Mouse (Mus musculus): ENCODE measurements around the gene Efemp2.
"Not testable (repeated sequence)": the region's sequence is repeated elsewhere in the genome, so short reads cannot be mapped to it uniquely, and the experiment has no call there.

Efemp2 gene

GRCm38 (mm10) chr19:5477004-5477667 lies 3.4 kb downstream of the Efemp2 start:
- DNase-seq (ENCODE audit: low spot score in 2 of 2), result peak; percentile 59 to 67

GRCm38 (mm10) chr19:5477668-5478300 lies 4.0 kb downstream of the Efemp2 start:
- DNase-seq (ENCODE audit: low spot score in 2 of 2), result no peak

GRCm38 (mm10) chr19:5480016-5480415 lies 6.3 kb downstream of the Efemp2 start:
- DNase-seq (ENCODE audit: low spot score in 2 of 2), result no peak

GRCm38 (mm10) chr19:5481398-5481797 lies 7.6 kb downstream of the Efemp2 start:
- DNase-seq (ENCODE audit: low spot score in 2 of 2), result no peak

GRCm38 (mm10) chr19:5483386-5484359 lies 9.9 kb downstream of the Efemp2 start:
- no peak for DNase-seq (ENCODE audit: low spot score in 2 of 2)

- DNase-seq (ENCODE audit: low spot score in 2 of 2), result no peak
These were observed 10.7 kb downstream of the Efemp2 start for GRCm38 (mm10) chr19:5484496-5484895.

GRCm38 (mm10) chr19:5485371-5485770 lies 11.6 kb downstream of the Efemp2 start:
- no peak for DNase-seq (ENCODE audit: low spot score in 2 of 2)

GRCm38 (mm10) chr19:5485821-5486220 lies 12.1 kb downstream of the Efemp2 start:
- no peak for DNase-seq (ENCODE audit: low spot score in 2 of 2)

GRCm38 (mm10) chr19:5486286-5486685 lies 12.5 kb downstream of the Efemp2 start:
- no peak for DNase-seq (ENCODE audit: low spot score in 2 of 2)

GRCm38 (mm10) chr19:5486771-5487170 lies 13.0 kb downstream of the Efemp2 start:
- DNase-seq (ENCODE audit: low spot score in 2 of 2), result no peak

GRCm38 (mm10) chr19:5487768-5488550 lies 14.2 kb downstream of the Efemp2 start, which contains the start of gene Mus81:
Mus81 (minus strand) TSS chr19:5488402.
- peak; percentile 94 to 96 for DNase-seq (ENCODE audit: low spot score in 2 of 2)

GRCm38 (mm10) chr19:5488878-5489571 lies 15.3 kb downstream of the Efemp2 start:
- peak; percentile 98 to 99 for DNase-seq (ENCODE audit: low spot score in 2 of 2)

GRCm38 (mm10) chr19:5489721-5490120 lies 16.0 kb downstream of the Efemp2 start:
- DNase-seq (ENCODE audit: low spot score in 2 of 2), result not testable (repeated sequence)

GRCm38 (mm10) chr19:5490313-5490897 lies 16.7 kb downstream of the Efemp2 start, which contains the start of gene Cfl1:
Cfl1 (plus strand) TSS chr19:5490455.
- DNase-seq (ENCODE audit: low spot score in 2 of 2), result peak; percentile 94 to 96

- DNase-seq (ENCODE audit: low spot score in 2 of 2), result peak; percentile 77 to 82
These were observed 17.3 kb downstream of the Efemp2 start for GRCm38 (mm10) chr19:5490898-5491708.

GRCm38 (mm10) chr19:5492641-5493040 lies 18.9 kb downstream of the Efemp2 start:
- no peak for DNase-seq (ENCODE audit: low spot score in 2 of 2)

GRCm38 (mm10) chr19:5493301-5493721 lies 19.6 kb downstream of the Efemp2 start:
- DNase-seq (ENCODE audit: low spot score in 2 of 2), result not testable (repeated sequence)

GRCm38 (mm10) chr19:5494314-5494713 lies 20.6 kb downstream of the Efemp2 start:
- no peak for DNase-seq (ENCODE audit: low spot score in 2 of 2)

- no peak for DNase-seq (ENCODE audit: low spot score in 2 of 2)
These were observed 21.7 kb downstream of the Efemp2 start for GRCm38 (mm10) chr19:5495353-5496051.

Data from right cerebral cortex, adult 2 months (tissue).